Mouse (Mus musculus): Measurements from ENCODE around the gene Galnt7. TPM values are rescaled to one million over a fixed set of nuclear protein-coding genes. Genes with fewer than 3 reads are reported as not detected.
A peak's percentile ranks its signal among the peaks of the same experiment; 100 is the strongest.
"Not testable (repeated sequence)": the region's sequence is repeated elsewhere in the genome, so short reads cannot be mapped to it uniquely, and the experiment has no call there.

Galnt7 gene
- polyA plus RNA-seq, 1 experiment from 2014 or later = 13.1 TPM

DNA sequence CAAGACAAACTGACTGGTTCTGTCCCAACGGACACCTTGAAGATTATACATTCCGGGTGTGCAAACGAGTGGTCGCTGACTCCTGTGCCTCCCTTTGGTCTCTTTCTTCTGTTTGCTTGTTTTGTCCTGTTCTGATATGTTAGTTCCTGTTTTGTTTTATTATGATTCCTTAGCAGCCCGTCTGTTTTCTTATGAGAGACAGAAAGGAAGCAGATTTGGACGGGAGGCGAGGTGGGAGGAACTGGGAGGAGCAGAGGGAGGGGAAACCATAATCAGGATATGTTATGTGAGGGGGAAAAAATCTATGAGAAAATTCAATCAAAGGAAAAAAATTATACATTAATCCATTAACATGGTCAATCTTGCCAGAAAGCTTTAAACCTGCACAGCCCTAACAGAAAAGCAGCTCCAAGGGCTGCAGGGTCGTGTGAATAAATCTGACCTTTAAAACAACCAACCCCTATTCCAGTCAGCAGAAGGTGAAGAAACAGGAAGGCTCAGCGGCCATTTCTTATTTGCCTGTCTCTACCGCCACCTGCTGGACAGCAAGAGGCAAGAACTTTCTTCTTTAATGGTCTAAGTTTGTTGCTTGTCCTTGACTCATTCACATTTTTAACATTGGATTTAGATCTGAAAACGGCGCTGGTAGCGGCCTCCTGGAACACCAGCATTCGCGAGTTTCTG, 122.0 kb downstream of the Galnt7 start:
- 25% methylated on average over 15 of the region's 15 CpGs for WGBS
- H3K4me3 ChIP-seq = 0 out of 2 replicates have a peak overlapping the region, but pooled peaks have one; percentile 2
- no peak overlapping the region for H3K9ac ChIP-seq
- H3K36me3 ChIP-seq = peaks cover 15% of the 10 kb centered on the region
- ATAC-seq (ENCODE audit: insufficient number of reproducible peaks, low FRiP score, low TSS enrichment, low read depth) = no peak
- no peaks in the 10 kb centered on the region for H3K4me1 ChIP-seq
- H3K4me2 ChIP-seq = no peak overlapping the region
- no peaks in the 10 kb centered on the region for H3K27me3 ChIP-seq
- H3K9me3 ChIP-seq = no peaks in the 10 kb centered on the region
- H3K27ac ChIP-seq = 0 out of 2 replicates have a peak overlapping the region, but pooled peaks have one; percentile 22

DNA sequence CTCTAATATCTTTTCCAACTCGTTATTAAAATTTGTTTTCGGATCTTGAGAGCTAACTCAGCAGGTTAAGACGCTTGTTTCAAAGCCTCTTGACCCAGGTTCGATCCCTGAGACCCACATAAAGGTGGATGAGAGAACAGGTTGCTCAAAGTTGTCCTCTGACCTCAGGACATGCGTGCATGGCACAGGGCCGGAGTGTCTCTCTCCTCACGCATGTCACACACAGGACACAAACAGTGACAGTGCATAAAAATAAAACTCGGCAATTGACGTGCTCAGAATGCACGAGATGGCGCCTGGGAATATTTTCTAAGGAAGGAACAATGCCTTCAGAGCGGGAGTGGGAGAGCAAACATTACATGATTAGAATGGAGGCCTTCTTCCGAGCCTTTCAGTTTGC, 122.6 kb downstream of the Galnt7 start:
- WGBS = 92% methylated on average over 13 of the region's 13 CpGs
- ATAC-seq (ENCODE audit: insufficient number of reproducible peaks, low FRiP score, low TSS enrichment, low read depth) = no peak
- no peak overlapping the region for H3K9ac ChIP-seq
- H3K27ac ChIP-seq = 0 out of 2 replicates have a peak overlapping the region, but pooled peaks have one; percentile 22
- no peaks in the 10 kb centered on the region for H3K9me3 ChIP-seq
- H3K27me3 ChIP-seq = no peaks in the 10 kb centered on the region
- H3K4me1 ChIP-seq = no peaks in the 10 kb centered on the region
- no peak overlapping the region for H3K4me2 ChIP-seq
- H3K36me3 ChIP-seq = peaks cover 13% of the 10 kb centered on the region
- no peak overlapping the region for H3K4me3 ChIP-seq

GRCm38 (mm10) chr8:57528036-57528435, 124.8 kb downstream of the Galnt7 start:
- Histone ChIP-seq H3K36me3 (peaks cover 7% of the 10 kb centered on the region; the same call in 1 of the 2 replicates), H3K27ac (no peak overlapping the region), H3K9ac (no peak overlapping the region), H3K9me3 (no peaks in the 10 kb centered on the region), H3K4me2 (no peak overlapping the region), H3K4me1 (no peaks in the 10 kb centered on the region), H3K4me3 (no peak overlapping the region), H3K27me3 (no peaks in the 10 kb centered on the region)
- 0 out of 2 replicates have a peak, but pooled peaks have one; percentile 30 for ATAC-seq (ENCODE audit: insufficient number of reproducible peaks, low FRiP score, low TSS enrichment, low read depth)
- WGBS = 97% methylated on average over 1 of the region's 1 CpGs

GRCm38 (mm10) chr8:57520186-57520786, 132.5 kb downstream of the Galnt7 start:
- Histone ChIP-seq H3K4me1 (no peaks in the 10 kb centered on the region), H3K9me3 (no peaks in the 10 kb centered on the region), H3K4me2 (no peak overlapping the region), H3K9ac (no peak overlapping the region), H3K36me3 (peaks cover 17% of the 10 kb centered on the region), H3K27ac (no peak overlapping the region), H3K27me3 (no peaks in the 10 kb centered on the region), H3K4me3 (no peak overlapping the region)
- WGBS = 86% methylated on average over 12 of the region's 12 CpGs
- no peak for ATAC-seq (ENCODE audit: insufficient number of reproducible peaks, low FRiP score, low TSS enrichment, low read depth)

DNA sequence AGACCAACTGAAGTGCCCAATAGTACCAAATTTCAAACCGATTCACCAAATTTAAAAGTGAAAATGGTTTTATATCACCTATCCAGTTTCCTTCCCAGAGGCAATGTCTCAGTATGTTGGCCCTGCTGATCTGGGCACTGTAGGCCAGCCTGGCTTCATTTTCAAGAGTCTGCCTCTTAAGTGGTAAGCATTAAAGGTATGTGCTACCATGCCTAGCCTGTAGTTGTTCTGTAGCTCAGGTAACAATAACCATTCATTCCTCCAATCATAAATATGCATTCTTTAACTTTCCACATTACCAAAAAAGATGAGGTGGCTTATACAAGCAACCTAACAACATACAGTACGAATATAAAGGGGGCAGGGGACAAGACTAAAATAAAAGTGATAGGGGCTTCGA, 135.1 kb downstream of the Galnt7 start:
- no peak for ATAC-seq (ENCODE audit: insufficient number of reproducible peaks, low FRiP score, low TSS enrichment, low read depth)
- Histone ChIP-seq H3K4me2 (no peak overlapping the region), H3K4me3 (no peak overlapping the region), H3K4me1 (no peaks in the 10 kb centered on the region), H3K27ac (no peak overlapping the region), H3K27me3 (no peaks in the 10 kb centered on the region), H3K9ac (no peak overlapping the region), H3K36me3 (peaks cover 14% of the 10 kb centered on the region; the same call in 1 of the 2 replicates), H3K9me3 (no peaks in the 10 kb centered on the region)
- 84% methylated on average over 3 of the region's 3 CpGs for WGBS

GRCm38 (mm10) chr8:57516685-57517084, 136.1 kb downstream of the Galnt7 start:
- 84% methylated on average over 5 of the region's 5 CpGs for WGBS
- H3K27ac ChIP-seq; H3K9me3 ChIP-seq; H3K4me2 ChIP-seq; H3K27me3 ChIP-seq; H3K4me3 ChIP-seq; H3K4me1 ChIP-seq; ATAC-seq (ENCODE audit: insufficient number of reproducible peaks, low FRiP score, low TSS enrichment, low read depth); H3K9ac ChIP-seq: not testable (repeated sequence)
- peaks cover 14% of the 10 kb centered on the region; the same call in 1 of the 2 replicates for H3K36me3 ChIP-seq

DNA sequence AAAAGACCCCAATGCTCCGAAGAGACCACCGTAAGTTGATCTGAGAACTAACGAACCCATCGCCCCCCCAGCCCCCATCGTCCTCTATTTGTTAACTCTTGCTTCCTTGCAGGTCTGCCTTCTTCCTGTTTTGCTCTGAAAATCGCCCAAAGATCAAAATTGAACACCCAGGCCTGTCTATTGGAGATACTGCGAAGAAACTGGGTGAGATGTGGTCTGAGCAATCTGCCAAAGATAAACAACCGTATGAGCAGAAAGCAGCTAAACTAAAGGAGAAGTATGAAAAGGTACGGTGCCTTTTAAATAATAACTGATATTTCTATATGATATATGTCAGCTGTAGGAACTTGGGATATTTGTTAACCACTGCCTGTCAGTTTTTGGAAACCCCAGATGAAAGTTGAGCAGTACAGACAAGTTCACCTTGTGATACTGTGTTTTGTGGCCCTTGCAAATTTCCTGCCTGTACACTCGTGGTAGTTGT, 139.6 kb downstream of the Galnt7 start:
- peaks cover 14% of the 10 kb centered on the region; the same call in 1 of the 2 replicates for H3K36me3 ChIP-seq
- WGBS = 12% methylated on average over 10 of the region's 10 CpGs
- H3K27ac ChIP-seq = not testable (repeated sequence)

GRCm38 (mm10) chr8:57512141-57513056, 140.4 kb downstream of the Galnt7 start:
- H3K4me1 ChIP-seq = no peaks in the 10 kb centered on the region; the same call in 1 of the 2 replicates

More for the DNA sequence above, 139.6 kb downstream of the Galnt7 start:
- Histone ChIP-seq H3K4me3 (peak overlapping the region; percentile 86), H3K9ac (peak overlapping the region; percentile 100; the same call in 1 of the 2 replicates), H3K4me2 (peak overlapping the region; percentile 47)
- not testable (repeated sequence) for H3K4me1 ChIP-seq; ATAC-seq (ENCODE audit: insufficient number of reproducible peaks, low FRiP score, low TSS enrichment, low read depth); H3K27me3 ChIP-seq; H3K9me3 ChIP-seq

GRCm38 (mm10) chr8:57511316-57512118, 141.3 kb downstream of the Galnt7 start, which contains the start of gene Hmgb2:
Gene Hmgb2, plus strand, starts transcription at chr8:57511907.
- Histone ChIP-seq H3K9me3 (no peaks in the 10 kb centered on the region), H3K36me3 (0 out of 2 replicates have a peak, but pooled peaks cover 7% of the 10 kb centered on the region), H3K27ac (peak within 1 kb of the TSS; percentile 100), H3K4me3 (peak within 1 kb of the TSS; percentile 86), H3K4me1 (no peaks in the 10 kb centered on the region; the same call in 1 of the 2 replicates), H3K9ac (peak within 1 kb of the TSS; percentile 100), H3K4me2 (peak within 1 kb of the TSS; percentile 94), H3K27me3 (no peaks in the 10 kb centered on the region)
- ATAC-seq (ENCODE audit: insufficient number of reproducible peaks, low FRiP score, low TSS enrichment, low read depth) = peak; percentile 100
- under 1% methylated on average over 63 of the region's 63 CpGs for WGBS

More at GRCm38 (mm10) chr8:57512141-57513056, 140.4 kb downstream of the Galnt7 start:
- H3K4me3 ChIP-seq = peak overlapping the region; percentile 86
- peak overlapping the region; percentile 47 for H3K4me2 ChIP-seq
- 1% methylated on average over 67 of the region's 96 CpGs for WGBS
- H3K9ac ChIP-seq = peak overlapping the region; percentile 100
- H3K27me3 ChIP-seq = no peaks in the 10 kb centered on the region
- H3K9me3 ChIP-seq = no peaks in the 10 kb centered on the region
- peak overlapping the region; percentile 100 for H3K27ac ChIP-seq
- peaks cover 9% of the 10 kb centered on the region; the same call in 1 of the 2 replicates for H3K36me3 ChIP-seq
- no peak for ATAC-seq (ENCODE audit: insufficient number of reproducible peaks, low FRiP score, low TSS enrichment, low read depth)

DNA sequence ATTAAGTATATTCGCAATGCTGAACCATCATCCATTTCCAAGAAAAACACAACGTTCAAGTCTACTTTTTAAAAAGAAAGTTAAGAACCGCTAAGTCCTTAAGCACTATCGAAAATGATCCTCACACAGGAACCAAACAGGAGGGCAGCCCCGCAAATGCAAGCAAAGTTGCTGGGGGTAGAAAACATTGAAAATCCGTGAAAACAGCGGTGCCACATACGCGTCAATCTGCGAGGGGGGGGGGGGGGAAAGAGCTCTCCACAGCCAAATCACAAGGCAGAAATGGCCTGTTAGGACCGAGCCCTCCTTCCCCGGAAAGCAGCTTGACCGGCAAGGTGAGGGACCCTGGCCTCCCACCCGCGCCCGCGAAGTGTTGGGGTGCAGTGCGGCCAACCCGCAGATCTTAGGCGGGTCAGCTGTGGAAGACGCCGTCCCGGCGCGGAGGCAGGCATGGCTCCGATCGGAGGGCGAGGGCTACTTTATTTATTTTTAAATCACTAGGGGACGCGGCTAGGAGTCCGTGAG, 142.0 kb downstream of the Galnt7 start:
- no peaks in the 10 kb centered on the region for H3K27me3 ChIP-seq
- 0 out of 2 replicates have a peak, but pooled peaks cover 2% of the 10 kb centered on the region for H3K36me3 ChIP-seq
- H3K4me2 ChIP-seq = peak overlapping the region; percentile 94
- H3K27ac ChIP-seq = peak overlapping the region; percentile 86
- no peaks in the 10 kb centered on the region for H3K9me3 ChIP-seq
- no peaks in the 10 kb centered on the region; the same call in 1 of the 2 replicates for H3K4me1 ChIP-seq
- H3K9ac ChIP-seq = peak overlapping the region; percentile 69
- peak overlapping the region; percentile 86 for H3K4me3 ChIP-seq
- no peak for ATAC-seq (ENCODE audit: insufficient number of reproducible peaks, low FRiP score, low TSS enrichment, low read depth)
- WGBS = 1% methylated on average over 31 of the region's 31 CpGs
